Mouse (Mus musculus) kidney, adult 9 months (tissue): ENCODE results near the gene Nr2e1.

Experiments used
- DNase-seq: peaks from one replicate; pipeline ENCODE4 v3.0.0; 2022

Gene Nr2e1

DNA sequence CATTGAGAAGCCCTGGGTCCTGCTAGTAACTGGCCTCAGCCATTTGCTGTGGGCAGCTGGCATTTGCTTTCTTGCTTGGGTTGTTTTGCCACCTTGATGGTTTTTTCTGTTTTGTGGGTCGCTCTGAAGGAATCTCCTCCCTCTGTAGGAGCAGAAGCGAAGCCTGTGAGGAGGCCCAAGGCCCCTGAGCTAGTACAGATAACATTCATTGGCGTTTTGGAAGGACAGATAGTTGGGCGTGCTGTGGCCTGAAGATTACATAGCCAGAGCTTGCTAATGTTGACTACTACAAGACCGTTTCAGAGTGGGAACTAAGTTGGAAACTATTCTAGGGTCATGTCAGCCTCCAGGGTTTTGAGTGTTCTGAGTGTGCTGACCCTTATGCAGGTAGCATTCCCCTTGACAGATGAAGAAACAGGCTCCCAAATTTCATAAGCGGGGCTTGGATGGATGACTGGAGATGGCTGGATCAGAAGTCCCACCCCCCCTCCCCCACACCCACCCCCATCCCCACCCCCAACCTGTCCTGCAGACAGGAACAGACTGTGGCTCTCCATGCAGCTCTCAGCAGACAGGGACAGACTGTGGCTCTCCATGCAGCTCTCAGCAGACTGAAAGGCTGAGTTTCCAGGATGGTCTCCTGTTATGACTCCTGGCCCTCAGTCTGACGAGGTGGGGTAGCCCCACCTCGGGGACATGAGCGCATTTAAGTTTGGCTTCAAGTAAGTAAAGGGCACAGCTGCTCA lies 45.7 kb downstream of the Nr2e1 start:
- DNase-seq, result no peak

DNA sequence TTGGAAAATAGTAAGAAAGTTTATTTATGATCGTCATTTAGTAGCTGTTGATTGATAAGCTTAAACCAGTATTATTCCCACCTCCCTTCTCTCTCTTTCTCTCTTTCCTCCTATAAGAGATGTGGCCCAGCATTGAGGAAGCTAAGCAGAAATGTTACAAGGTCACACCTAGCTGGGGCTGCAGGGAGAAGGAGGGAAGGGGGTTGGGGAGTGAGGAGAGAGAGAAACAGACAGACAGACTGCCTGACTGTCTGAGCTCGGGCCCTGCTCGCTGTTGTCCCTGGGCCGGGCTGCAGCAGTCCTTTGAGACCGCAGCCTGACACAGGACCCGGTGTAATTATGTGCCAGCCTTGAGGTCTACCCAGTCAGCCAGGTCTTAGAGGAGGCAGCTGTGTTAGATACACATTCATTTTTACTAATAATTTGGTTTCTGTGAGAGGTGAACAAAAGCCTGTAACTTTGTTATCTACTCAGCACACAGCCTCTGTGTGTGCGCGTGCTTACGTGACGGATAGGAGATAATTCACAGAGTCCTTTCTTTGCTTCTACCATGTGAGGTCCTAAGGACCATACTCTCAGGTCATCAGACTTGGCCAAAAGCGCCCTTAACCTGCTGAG lies 49.5 kb downstream of the Nr2e1 start:
- no peak for DNase-seq

DNA sequence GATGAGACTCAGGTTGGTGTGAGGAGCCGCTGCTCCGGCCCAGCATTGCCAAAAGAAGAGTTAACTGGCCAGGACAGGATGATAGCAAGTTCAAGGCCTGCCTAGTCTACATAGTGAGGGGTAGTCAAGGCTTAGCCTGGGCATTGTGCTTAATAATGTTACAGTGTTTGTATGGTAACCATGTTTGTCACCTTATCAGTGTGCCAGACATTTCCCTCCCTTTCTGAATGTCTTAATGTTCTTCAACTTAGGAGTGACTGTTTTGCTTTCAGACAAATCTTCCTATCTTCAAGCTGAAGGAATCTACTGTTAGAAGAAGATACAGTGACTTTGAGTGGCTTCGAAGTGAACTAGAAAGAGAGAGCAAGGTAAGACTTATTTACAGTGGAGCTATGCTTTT lies 57.8 kb downstream of the Nr2e1 start:
- DNase-seq, result no peak

DNA sequence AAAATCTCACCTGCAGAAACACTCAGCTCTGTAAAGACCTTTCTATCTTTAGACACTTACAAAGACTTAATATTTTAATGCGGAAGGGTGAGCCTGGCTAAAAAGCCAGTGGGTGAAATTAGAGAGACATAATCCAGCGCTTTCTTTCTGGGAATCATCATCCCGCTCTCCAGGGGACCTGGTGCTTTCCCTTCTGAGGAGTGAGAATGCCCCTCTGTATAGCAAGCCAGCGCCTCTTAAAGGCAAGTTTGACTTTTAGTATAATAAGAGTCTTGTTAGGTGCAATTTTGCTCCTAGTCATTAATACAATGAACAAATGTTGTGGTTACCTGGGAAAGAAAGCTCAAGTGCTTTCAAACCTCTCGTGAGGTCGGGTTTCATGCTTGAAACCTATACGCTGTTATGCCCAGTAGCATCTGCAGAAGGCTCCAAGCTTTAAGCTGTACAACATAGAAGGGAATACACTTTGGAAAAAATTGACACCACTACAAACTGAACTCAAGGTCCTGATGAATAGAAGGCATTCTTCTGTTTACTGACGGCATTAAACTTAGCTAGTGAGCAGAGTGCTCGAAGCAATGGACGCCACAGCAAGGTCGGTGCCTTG lies 59.8 kb downstream of the Nr2e1 start:
- no peak for DNase-seq

DNA sequence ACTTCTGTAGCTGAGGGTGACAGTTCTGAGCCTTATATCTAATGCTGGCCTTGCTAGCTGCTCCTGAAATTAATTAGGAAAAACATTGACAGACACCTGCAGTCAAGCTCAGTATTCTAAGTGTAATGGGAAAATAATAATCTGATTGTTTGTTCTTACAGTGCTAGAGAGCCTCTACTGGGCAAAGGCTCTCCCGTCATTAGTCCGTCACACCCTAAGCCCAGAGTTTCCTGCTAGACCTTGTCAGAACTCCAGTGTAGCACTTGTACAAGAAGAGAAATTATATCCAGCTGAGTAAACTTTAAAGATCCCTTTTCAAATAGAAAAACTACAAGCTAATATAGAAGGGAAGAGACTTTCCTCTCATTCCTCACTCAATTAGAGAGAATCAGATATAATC lies 60.5 kb downstream of the Nr2e1 start:
- peak; percentile 25 for DNase-seq

DNA sequence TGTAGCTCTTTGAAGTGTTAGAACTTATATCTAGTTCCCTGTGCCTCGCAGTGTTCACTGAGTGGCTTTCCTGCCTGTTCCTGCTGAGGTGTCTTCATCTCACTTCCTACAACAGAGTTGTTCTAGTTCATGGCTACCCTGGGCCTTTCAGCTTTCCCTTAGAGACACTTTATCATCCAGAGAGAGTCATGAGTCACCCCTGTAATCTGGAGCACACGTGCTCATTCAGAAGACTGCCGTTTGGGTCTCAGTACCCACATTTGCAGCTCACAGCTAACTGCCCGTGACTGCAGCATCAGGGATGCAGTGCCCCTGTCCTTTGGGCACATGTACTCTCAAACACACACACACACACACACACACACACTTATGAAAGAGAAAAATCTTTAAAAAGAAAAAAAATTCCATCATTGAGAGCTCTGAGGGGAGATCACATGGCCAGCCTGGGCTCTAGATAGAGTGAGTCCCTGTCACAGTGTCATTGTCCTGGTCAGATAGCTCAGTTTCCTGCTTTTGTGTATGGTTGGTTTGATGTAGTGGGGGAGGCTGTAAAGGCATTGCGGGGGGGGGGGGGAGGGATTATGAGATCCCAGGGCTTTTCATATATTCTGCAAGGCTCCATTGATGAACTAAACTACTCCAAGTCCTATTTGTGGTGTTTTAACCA lies 62.0 kb downstream of the Nr2e1 start:
- DNase-seq, result no peak

DNA sequence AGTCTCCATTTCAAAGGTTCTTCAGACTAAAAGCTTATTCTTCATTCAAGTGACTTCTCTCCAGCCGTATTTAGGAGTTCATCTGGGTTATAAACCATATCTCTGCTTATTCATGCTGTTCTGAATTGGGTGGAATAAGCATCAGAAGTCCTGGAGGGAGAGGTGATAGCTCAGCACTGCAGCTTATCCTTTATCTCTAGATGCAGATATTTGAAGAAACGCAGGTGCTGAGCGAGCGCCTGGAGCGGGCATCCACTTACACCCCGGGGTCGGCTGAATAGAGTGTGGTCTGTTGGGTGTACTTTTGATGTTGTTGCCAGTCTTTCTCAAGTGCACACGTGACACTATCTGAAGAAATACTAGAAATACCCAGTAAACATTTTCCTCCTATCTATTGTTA lies 65.1 kb downstream of the Nr2e1 start:
- DNase-seq, result no peak

DNA sequence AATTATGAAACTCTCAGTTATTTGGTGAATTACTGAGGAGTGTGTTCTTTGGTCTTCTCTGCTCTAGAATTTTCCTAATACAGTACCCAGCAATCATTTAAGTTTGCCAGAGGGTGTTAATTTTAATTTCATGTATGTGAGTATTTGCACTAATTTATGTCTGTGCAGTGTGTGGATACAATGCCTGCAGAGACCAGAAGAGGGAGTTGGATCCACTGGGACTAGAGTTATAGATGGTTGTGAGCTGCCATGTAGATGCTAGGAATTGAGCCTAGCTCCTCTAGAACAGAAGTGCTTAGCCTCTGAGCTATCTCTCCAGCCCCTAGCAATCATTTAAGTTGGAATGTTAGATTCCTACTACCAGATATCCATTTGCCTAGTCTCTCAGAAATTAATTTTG lies 69.3 kb downstream of the Nr2e1 start:
- DNase-seq, result no peak
